Mouse (Mus musculus) left cerebral cortex, adult 6 months (tissue): ENCODE data around the gene Ly6g6c. TPM values are rescaled to one million over a fixed set of nuclear protein-coding genes. Genes with fewer than 3 reads are reported as not detected.

Experiments used
- polyA plus RNA-seq: library from polyadenylated mRNA; unstranded; fragments of <200 nt; fragmentation: Nextera tagmentation; gene quantifications from 2 replicates; pipeline ENCODE4 v1.2.3, GENCODE M21; 2021

Gene Ly6g6c
- polyA plus RNA-seq, 1 experiment from 2014 or later, result not detected

Other genes starting within 250 kb of the Ly6g6c start
- gene Stk19, start 228.4 kb upstream of the Ly6g6c start, polyA plus RNA-seq, result 60.8 and 64.9 TPM in 2 replicates
- 25.6 and 26.2 TPM in 2 replicates for gene Dxo, start 228.4 kb upstream of the Ly6g6c start, polyA plus RNA-seq
- gene Skiv2l, start 215.2 kb upstream of the Ly6g6c start, polyA plus RNA-seq, result 20.2 and 21.7 TPM in 2 replicates
- 34.1 and 37.6 TPM in 2 replicates for gene Nelfe, start 215.0 kb upstream of the Ly6g6c start, polyA plus RNA-seq
- 0.39 and 0.50 TPM in 2 replicates for gene Cfb, start 202.9 kb upstream of the Ly6g6c start, polyA plus RNA-seq
- 0.17 and 0.25 TPM in 2 replicates for gene Zbtb12, start 185.9 kb upstream of the Ly6g6c start, polyA plus RNA-seq
- gene Gm20547, start 183.3 kb upstream of the Ly6g6c start, polyA plus RNA-seq, result not detected in 2 replicates
- 2.7 and 3.3 TPM in 2 replicates for gene C2, start 167.1 kb upstream of the Ly6g6c start, polyA plus RNA-seq
- 20.4 and 20.9 TPM in 2 replicates for gene Ehmt2, start 166.9 kb upstream of the Ly6g6c start, polyA plus RNA-seq
- gene Slc44a4, start 150.9 kb upstream of the Ly6g6c start, polyA plus RNA-seq, result 0.48 TPM in 2 replicates
- gene Neu1, start 134.1 kb upstream of the Ly6g6c start, polyA plus RNA-seq, result 30.2 and 37.0 TPM in 2 replicates
- 0.48 and 1.1 TPM in 2 replicates for gene Hspa1b, start 106.2 kb upstream of the Ly6g6c start, polyA plus RNA-seq
- gene Gm20481, start 95.5 kb upstream of the Ly6g6c start, polyA plus RNA-seq, result not detected in 2 replicates
- gene Hspa1a, start 93.2 kb upstream of the Ly6g6c start, polyA plus RNA-seq, result 5.3 and 7.0 TPM in 2 replicates
- 0.90 and 1.5 TPM in 2 replicates for gene Hspa1l, start 92.7 kb upstream of the Ly6g6c start, polyA plus RNA-seq
- 33.6 and 33.9 TPM in 2 replicates for gene Lsm2, start 83.5 kb upstream of the Ly6g6c start, polyA plus RNA-seq
- 15.7 and 17.2 TPM in 2 replicates for gene Vars, start 64.4 kb upstream of the Ly6g6c start, polyA plus RNA-seq
- 0.13 and 0.25 TPM in 2 replicates for gene Vwa7, start 48.8 kb upstream of the Ly6g6c start, polyA plus RNA-seq
- gene Sapcd1, start 37.4 kb upstream of the Ly6g6c start, polyA plus RNA-seq, result 0.89 and 0.92 TPM in 2 replicates
- gene Msh5, start 18.6 kb upstream of the Ly6g6c start, polyA plus RNA-seq, result 0.37 and 0.45 TPM in 2 replicates
- 22.7 and 26.4 TPM in 2 replicates for gene Clic1, start 15.4 kb upstream of the Ly6g6c start, polyA plus RNA-seq
- gene Ddah2, start 6.4 kb upstream of the Ly6g6c start, polyA plus RNA-seq, result 20.0 and 22.8 TPM in 2 replicates
- gene Mpig6b, start 796 bp downstream of the Ly6g6c start, polyA plus RNA-seq, result not detected in 2 replicates
- gene Ly6g6e, start 11.5 kb downstream of the Ly6g6c start, polyA plus RNA-seq, result 2.4 and 3.7 TPM in 2 replicates
- gene Ly6g6d, start 12.7 kb downstream of the Ly6g6c start, polyA plus RNA-seq, result 1.6 and 2.3 TPM in 2 replicates
- 1.6 and 2.2 TPM in 2 replicates for gene Ly6g6f, start 20.2 kb downstream of the Ly6g6c start, polyA plus RNA-seq
- 102 and 121 TPM in 2 replicates for gene Abhd16a, start 23.9 kb downstream of the Ly6g6c start, polyA plus RNA-seq
- not detected in 2 replicates for gene Ly6g5c, start 42.9 kb downstream of the Ly6g6c start, polyA plus RNA-seq
- not detected in 2 replicates for gene Ly6g5b, start 50.0 kb downstream of the Ly6g6c start, polyA plus RNA-seq
- gene Gpank1, start 56.1 kb downstream of the Ly6g6c start, polyA plus RNA-seq, result 21.2 and 22.7 TPM in 2 replicates
- gene Csnk2b, start 56.7 kb downstream of the Ly6g6c start, polyA plus RNA-seq, result 240 and 277 TPM in 2 replicates
- 32.3 and 43.2 TPM in 2 replicates for gene D17H6S53E, start 61.0 kb downstream of the Ly6g6c start, polyA plus RNA-seq
- not detected in 2 replicates for gene Apom, start 66.7 kb downstream of the Ly6g6c start, polyA plus RNA-seq
- 59.0 and 84.6 TPM in 2 replicates for gene Bag6, start 69.8 kb downstream of the Ly6g6c start, polyA plus RNA-seq
- 14.9 and 37.9 TPM in 2 replicates for gene Prrc2a, start 99.5 kb downstream of the Ly6g6c start, polyA plus RNA-seq
- 32.2 and 36.1 TPM in 2 replicates for gene Aif1, start 110.7 kb downstream of the Ly6g6c start, polyA plus RNA-seq
- 26.1 and 36.8 TPM in 2 replicates for gene Lst1, start 123.1 kb downstream of the Ly6g6c start, polyA plus RNA-seq
- gene Ltb, start 129.1 kb downstream of the Ly6g6c start, polyA plus RNA-seq, result 0.48 and 0.93 TPM in 2 replicates
- gene Tnf, start 136.6 kb downstream of the Ly6g6c start, polyA plus RNA-seq, result not detected in 2 replicates
- 0.15 TPM in 1 of 2 replicates, not detected in the other for gene Lta, start 140.0 kb downstream of the Ly6g6c start, polyA plus RNA-seq
- gene Gm16181, start 155.4 kb downstream of the Ly6g6c start, polyA plus RNA-seq, result not detected in 2 replicates
- gene Atp6v1g2, start 168.3 kb downstream of the Ly6g6c start, polyA plus RNA-seq, result 636 and 753 TPM in 2 replicates
- 8.9 and 9.3 TPM in 2 replicates for gene Nfkbil1, start 170.4 kb downstream of the Ly6g6c start, polyA plus RNA-seq
- gene Ddx39b, start 176.4 kb downstream of the Ly6g6c start, polyA plus RNA-seq, result 165 and 169 TPM in 2 replicates
- 62.8 and 80.2 TPM in 2 replicates for gene H2-D1, start 197.3 kb downstream of the Ly6g6c start, polyA plus RNA-seq